Mouse (Mus musculus): ENCODE measurements at regions not wholly inside any gene's neighbourhood (a gene's known extent, or its start where the extent isn't known, plus 50 kb on each side); places are given as distances from the start of the nearest gene placed in this dataset.

GRCm38 (mm10) chr12:70706806-70707628 lies 118.3 kb upstream of the Frmd6 start:
- TF ChIP-seq POLR2A (IDR thresholded peaks at IDR 0.05; ENCODE audit: borderline replicate concordance, control insufficient read depth, low read depth, low read length) (no peak), CTCF (IDR thresholded peaks at IDR 0.05; ENCODE audit: control insufficient read depth, insufficient read depth, low read length) (no peak)
